Mouse (Mus musculus) forebrain, embryonic 11.5 days (tissue): Measurements from ENCODE around the gene Hoxb5. TPM values are rescaled to one million over a fixed set of nuclear protein-coding genes. Genes with fewer than 3 reads are reported as not detected.

Experiments used
- ATAC-seq: fragments of 200-750 bp; cut with Nextera tagmentation; replicated peaks from 2 replicates; pipeline ENCODE4 v1.8.0; 2017; ENCODE audit warnings: moderate TSS enrichment; ENCODE audit not compliant: low FRiP score
- DNase-seq: peaks from one replicate; pipeline ENCODE4 v3.0.0-alpha.2; 2017; ENCODE audit warnings: low spot score
- H3K27ac ChIP-seq: fragments of 300-500 bp; sonication (generic); 2 replicates; pipeline ENCODE4 v1.5.1; 2014; ENCODE audit warnings: low read depth, low read length
- H3K27me3 ChIP-seq: fragments of 300-500 bp; sonication (generic); 2 replicates; pipeline ENCODE4 v1.6.1; 2014; ENCODE audit warnings: mild to moderate bottlenecking, low read length, mixed read lengths; ENCODE audit not compliant: control insufficient read depth, insufficient read depth
- H3K36me3 ChIP-seq: fragments of 300-500 bp; sonication (generic); 2 replicates; pipeline ENCODE4 v1.6.1; 2014; ENCODE audit warnings: mild to moderate bottlenecking, low read length, moderate library complexity, mixed read lengths; ENCODE audit not compliant: control insufficient read depth, insufficient read depth
- H3K4me1 ChIP-seq: fragments of 300-500 bp; sonication (generic); replicated peaks from 2 replicates; pipeline ENCODE4 v1.6.1; 2014; ENCODE audit warnings: low read length, mixed read lengths; ENCODE audit not compliant: control insufficient read depth, insufficient read depth
- H3K4me2 ChIP-seq: fragments of 300-500 bp; sonication (generic); 2 replicates; pipeline ENCODE4 v1.6.1; 2014; ENCODE audit warnings: low read depth, mild to moderate bottlenecking, low read length, moderate library complexity, mixed read lengths; ENCODE audit not compliant: severe bottlenecking
- H3K4me3 ChIP-seq: fragments of 300-500 bp; sonication (generic); 2 replicates; pipeline ENCODE4 v1.5.1; 2014; ENCODE audit warnings: low read depth, low read length
- H3K9ac ChIP-seq: fragments of 300-500 bp; sonication (generic); 2 replicates; pipeline ENCODE4 v1.6.1; 2014; ENCODE audit warnings: low read length
- H3K9me3 ChIP-seq: fragments of 300-500 bp; sonication (generic); 2 replicates; pipeline ENCODE4 v1.6.1; 2016; ENCODE audit warnings: low read length, mixed read lengths; ENCODE audit not compliant: control insufficient read depth
- WGBS: fragments of 180-500 bp; shearing (Covaris S2); extraction: QIAGEN DNeasy Blood & Tissue Kit; methylation state at CpG from one replicate; pipeline ENCODE4 v1.1.7; 2014; 5-methylcytosine and 5-hydroxymethylcytosine counted together
- polyA plus RNA-seq: library from polyadenylated mRNA; unstranded; fragments of >200 nt; fragmentation: Nextera tagmentation; extraction: Ambion mirVana; gene quantifications from 2 replicates; pipeline ENCODE4 v1.2.1, GENCODE M21; 2014

Gene Hoxb5
- polyA plus RNA-seq, 1 experiment from 2014 or later: not detected

- under 1% methylated on average over 38 of the region's 38 CpGs for WGBS
- Histone ChIP-seq H3K4me2 (no peak overlapping the region), H3K9me3 (no peaks in the 10 kb centered on the region), H3K4me3 (no peak overlapping the region), H3K4me1 (peaks cover 3% of the 10 kb centered on the region; the same call in 1 of the 2 replicates), H3K27me3 (peaks cover 100% of the 10 kb centered on the region), H3K36me3 (no peaks in the 10 kb centered on the region), H3K9ac (no peak overlapping the region), H3K27ac (no peak overlapping the region)
- ATAC-seq: no peak
- DNase-seq: no peak
Measured at GRCm38 (mm10) chr11:96304381-96305195, 1.5 kb downstream of the Hoxb5 start.

- H3K9me3 ChIP-seq: no peaks in the 10 kb centered on the region
- 10% methylated on average over 6 of the region's 6 CpGs for WGBS
- ATAC-seq (no peak), DNase-seq (no peak)
- no peak overlapping the region for H3K27ac ChIP-seq
- H3K4me1 ChIP-seq: peaks cover 3% of the 10 kb centered on the region; the same call in 1 of the 2 replicates
- peaks cover 100% of the 10 kb centered on the region for H3K27me3 ChIP-seq
- H3K4me3 ChIP-seq: no peak overlapping the region
- H3K9ac ChIP-seq: no peak overlapping the region
- H3K4me2 ChIP-seq: no peak overlapping the region
- no peaks in the 10 kb centered on the region for H3K36me3 ChIP-seq
Measured at GRCm38 (mm10) chr11:96305505-96306182, 2.5 kb downstream of the Hoxb5 start.

GRCm38 (mm10) chr11:96306183-96306907, 3.2 kb downstream of the Hoxb5 start:
- DNase-seq (no peak), ATAC-seq (no peak)
- H3K4me1 ChIP-seq: peaks cover 3% of the 10 kb centered on the region; the same call in 1 of the 2 replicates
- no peak overlapping the region for H3K4me3 ChIP-seq
- peaks cover 100% of the 10 kb centered on the region for H3K27me3 ChIP-seq
- H3K27ac ChIP-seq: no peak overlapping the region
- H3K9me3 ChIP-seq: no peaks in the 10 kb centered on the region
- WGBS: 2% methylated on average over 7 of the region's 7 CpGs
- H3K9ac ChIP-seq: no peak overlapping the region
- no peak overlapping the region for H3K4me2 ChIP-seq
- no peaks in the 10 kb centered on the region for H3K36me3 ChIP-seq

GRCm38 (mm10) chr11:96306908-96307269, 3.8 kb downstream of the Hoxb5 start:
- Histone ChIP-seq H3K4me3 (no peak overlapping the region), H3K9me3 (no peaks in the 10 kb centered on the region), H3K27ac (no peak overlapping the region), H3K36me3 (no peaks in the 10 kb centered on the region), H3K27me3 (peaks cover 100% of the 10 kb centered on the region), H3K9ac (no peak overlapping the region), H3K4me1 (peaks cover 6% of the 10 kb centered on the region; the same call in 1 of the 2 replicates), H3K4me2 (no peak overlapping the region)
- 5% methylated on average over 13 of the region's 13 CpGs for WGBS
- no peak for DNase-seq
- ATAC-seq: no peak

GRCm38 (mm10) chr11:96308763-96309162, 5.6 kb downstream of the Hoxb5 start:
- H3K4me3 ChIP-seq: no peak overlapping the region
- H3K4me1 ChIP-seq: peaks cover 3% of the 10 kb centered on the region; the same call in 1 of the 2 replicates
- no peak overlapping the region for H3K9ac ChIP-seq
- H3K9me3 ChIP-seq: no peaks in the 10 kb centered on the region
- no peaks in the 10 kb centered on the region for H3K36me3 ChIP-seq
- DNase-seq (no peak), ATAC-seq (no peak)
- H3K27ac ChIP-seq: no peak overlapping the region
- no peak overlapping the region for H3K4me2 ChIP-seq
- WGBS: 9% methylated on average over 4 of the region's 4 CpGs
- H3K27me3 ChIP-seq: peaks cover 100% of the 10 kb centered on the region

GRCm38 (mm10) chr11:96309288-96309687, 6.2 kb downstream of the Hoxb5 start:
- H3K9ac ChIP-seq: no peak overlapping the region
- H3K4me3 ChIP-seq: no peak overlapping the region
- ATAC-seq (no peak), DNase-seq (no peak)
- H3K4me1 ChIP-seq: peaks cover 3% of the 10 kb centered on the region; the same call in 1 of the 2 replicates
- H3K4me2 ChIP-seq: no peak overlapping the region
- 6% methylated on average over 4 of the region's 4 CpGs for WGBS
- H3K9me3 ChIP-seq: no peaks in the 10 kb centered on the region
- no peak overlapping the region for H3K27ac ChIP-seq
- no peaks in the 10 kb centered on the region for H3K36me3 ChIP-seq
- H3K27me3 ChIP-seq: peaks cover 100% of the 10 kb centered on the region

- H3K27ac ChIP-seq: no peak overlapping the region
- peaks cover 3% of the 10 kb centered on the region; the same call in 1 of the 2 replicates for H3K4me1 ChIP-seq
- H3K27me3 ChIP-seq: peaks cover 100% of the 10 kb centered on the region
- H3K9me3 ChIP-seq: no peaks in the 10 kb centered on the region
- DNase-seq: no peak
- no peak overlapping the region for H3K4me2 ChIP-seq
- H3K36me3 ChIP-seq: no peaks in the 10 kb centered on the region
- ATAC-seq: no peak
- H3K4me3 ChIP-seq: no peak overlapping the region
- H3K9ac ChIP-seq: no peak overlapping the region
- 3% methylated on average over 20 of the region's 20 CpGs for WGBS
Measured at GRCm38 (mm10) chr11:96310183-96310938, 7.2 kb downstream of the Hoxb5 start.

- 9% methylated on average over 6 of the region's 6 CpGs for WGBS
- peaks cover 3% of the 10 kb centered on the region; the same call in 1 of the 2 replicates for H3K4me1 ChIP-seq
- no peak overlapping the region for H3K4me3 ChIP-seq
- H3K9ac ChIP-seq: no peak overlapping the region
- no peak overlapping the region for H3K27ac ChIP-seq
- no peaks in the 10 kb centered on the region for H3K9me3 ChIP-seq
- peaks cover 100% of the 10 kb centered on the region for H3K27me3 ChIP-seq
- H3K4me2 ChIP-seq: no peak overlapping the region
- DNase-seq (no peak), ATAC-seq (no peak)
- H3K36me3 ChIP-seq: no peaks in the 10 kb centered on the region
Measured at GRCm38 (mm10) chr11:96311097-96311496, 8.0 kb downstream of the Hoxb5 start.
